Mouse (Mus musculus) ES-E14 (cell line): ENCODE measurements around the gene Rxra.

Experiments used
- CHD2 ChIP-seq: IDR thresholded peaks from 2 replicates; pipeline ENCODE4 v1.6.1; 2014; ENCODE audit warnings: mild to moderate bottlenecking, low read depth, low read length, inconsistent platforms
- HCFC1 ChIP-seq: IDR thresholded peaks from 2 replicates; pipeline ENCODE4 v1.6.1; 2012; ENCODE audit warnings: low read length, inconsistent platforms, borderline replicate concordance; ENCODE audit not compliant: insufficient read depth
- MAFK ChIP-seq: IDR thresholded peaks from 2 replicates; pipeline ENCODE4 v1.6.1; 2014; ENCODE audit warnings: mild to moderate bottlenecking, low read depth, low read length, inconsistent platforms; ENCODE audit not compliant: insufficient read depth
- ZC3H11A ChIP-seq: IDR thresholded peaks from 2 replicates; pipeline ENCODE4 v1.6.1; 2012; ENCODE audit warnings: low read depth, mild to moderate bottlenecking, inconsistent platforms, low read length, borderline replicate concordance
- ZNF384 ChIP-seq: IDR thresholded peaks from 2 replicates; pipeline ENCODE4 v1.6.1; 2012; ENCODE audit warnings: low read depth, low read length, inconsistent platforms

- TF ChIP-seq ZC3H11A (no peak), CHD2 (no peak), HCFC1 (no peak), ZNF384 (no peak), MAFK (no peak)
These were observed 2.7 kb downstream of the Rxra start for GRCm38 (mm10) chr2:27678836-27679480.
